17 mouse cellular contexts compared by ENCODE assay signal in genomic region chr1:54798415-54798814, GRCm38 (mm10).
DNase-seq lines count a peak whose midpoint lies in the region; ATAC-seq lines count a peak whose summit lies in the region.
"Had no signal": no experiment of that assay in that cellular context is flagged by ENCODE, and none has a peak within 500 bp of the region (broad histone marks: within the 10 kb centered on the region; RNA-seq: fewer than 3 reads in every experiment).

No protein-coding gene starts in this region.

- no peaks in the 10 kb centered on the region for H3K36me3 ChIP-seq in splenic B cell, adult 2 months (ENCODE audit: control insufficient read depth, insufficient read depth, low read length, poor library complexity, severe bottlenecking)
- H3K36me3 ChIP-seq: liver, embryonic 13.5 days had no signal

- DNase-seq in lung, postnatal 4 days: peak; percentile 19 to 32
- no peak for DNase-seq in lung, postnatal 14 days
- peak; percentile 88 for DNase-seq in MEL-GATA-1-ER (ENCODE audit: extremely low read depth, low read depth)
- peak; percentile 53 for DNase-seq in splenic B cell, adult 2 months (ENCODE audit: low read depth, low spot score)
- DNase-seq in cerebellum, adult 18-20 months: no peak
- DNase-seq in layer of hippocampus, postnatal 36 days: no peak
- DNase-seq: adrenal gland, adult 8-10 months; cerebellum, adult 9-11 months; heart, postnatal 14 days; kidney, adult 11 months; kidney, postnatal 25 days; left cerebral cortex, postnatal 4 days; liver, embryonic 13.5 days; thymus, adult 18-20 months had no signal

- H3K27me3 ChIP-seq in splenic B cell, adult 2 months (ENCODE audit: control insufficient read depth, insufficient read depth, low read length, poor library complexity, severe bottlenecking): no peaks in the 10 kb centered on the region
- H3K27me3 ChIP-seq: liver, embryonic 13.5 days had no signal

- ATAC-seq in granulocyte monocyte progenitor cell, adult 5-6 weeks (replicated peaks; ENCODE audit: poor library complexity, severe bottlenecking): peak; percentile 99
- ATAC-seq: forebrain, embryonic 16.5 days; hindbrain, embryonic 16.5 days had no signal

Comparison
In these comparisons a context has a peak if more than half of its experiments do, and no peak if none do; other contexts are left out.
1. DNase-seq: peak in lung, postnatal 4 days (2 of 2), MEL-GATA-1-ER (single experiment) and splenic B cell, adult 2 months (single experiment); none in lung, postnatal 14 days (single experiment), cerebellum, adult 18-20 months (0 of 2) and layer of hippocampus, postnatal 36 days (0 of 2).